Comparison of ENCODE assay signal across 8 mouse cellular contexts in genomic region chr11:95857716-95858527, GRCm38 (mm10). TPM values are rescaled to one million over a fixed set of nuclear protein-coding genes. Genes with fewer than 3 reads are reported as not detected.
DNase-seq lines count a peak whose midpoint lies in the region; ATAC-seq and TF ChIP-seq lines count a peak whose summit lies in the region.

No protein-coding gene starts in this region.

- no peak for TF ChIP-seq CTCF in intestine, postnatal 0 days (IDR thresholded peaks at IDR 0.05; ENCODE audit: low read depth)
- no peak for TF ChIP-seq CTCF in olfactory bulb, adult 2 months (IDR thresholded peaks at IDR 0.05; ENCODE audit: insufficient read depth, low read depth, low read length)

- H3K27ac ChIP-seq in intestine, postnatal 0 days (ENCODE audit: low read depth, low read length) = peak overlapping the region; percentile 90; the same call in 1 of the 2 replicates
- peak overlapping the region; percentile 87 for H3K27ac ChIP-seq in olfactory bulb, adult 2 months (ENCODE audit: insufficient read depth, low read depth, low read length)

- WGBS in intestine, postnatal 0 days = 21% methylated on average over 21 of the region's 21 CpGs
- 17% methylated on average over 21 of the region's 21 CpGs for WGBS in olfactory bulb, adult 2 months

- no peaks in the 10 kb centered on the region for H3K9me3 ChIP-seq in intestine, postnatal 0 days (ENCODE audit: control insufficient read depth)

- H3K4me1 ChIP-seq in intestine, postnatal 0 days (replicated peaks; ENCODE audit: control insufficient read depth, insufficient read depth, low read length) = no peaks in the 10 kb centered on the region
- H3K4me1 ChIP-seq in olfactory bulb, adult 2 months (ENCODE audit: control insufficient read depth, insufficient read depth, low read length) = no peaks in the 10 kb centered on the region

- H3K36me3 ChIP-seq in intestine, postnatal 0 days (ENCODE audit: control insufficient read depth, insufficient read depth) = no peaks in the 10 kb centered on the region

- peak; percentile 39 for DNase-seq in embryo, embryonic 11 days
- no peak for DNase-seq in embryo, embryonic 10.5 days (ENCODE audit: low spot score)
- DNase-seq in right cerebral cortex, adult 18-20 months = peak; percentile 51
- DNase-seq in right cerebral cortex, postnatal 4 days = no peak
- DNase-seq in embryo, embryonic 9.5 days (ENCODE audit: extremely low spot score) = no peak
- no peak for DNase-seq in spleen, postnatal 36 days (ENCODE audit: low spot score in 2 of 2)

- no peaks in the 10 kb centered on the region for H3K27me3 ChIP-seq in intestine, postnatal 0 days (replicated peaks; ENCODE audit: control insufficient read depth, insufficient read depth, low read length)

- H3K4me2 ChIP-seq in intestine, postnatal 0 days (replicated peaks; ENCODE audit: low read depth) = peak overlapping the region; percentile 75

- H3K9ac ChIP-seq in intestine, postnatal 0 days (ENCODE audit: low read depth, low read length) = peak overlapping the region; percentile 56

- no peak for TF ChIP-seq POLR2A in olfactory bulb, adult 2 months (IDR thresholded peaks at IDR 0.05; ENCODE audit: insufficient read depth, low read depth, low read length)

- H3K4me3 ChIP-seq in intestine, postnatal 0 days (ENCODE audit: low read depth, low read length) = peak overlapping the region; percentile 64
- H3K4me3 ChIP-seq in olfactory bulb, adult 2 months (ENCODE audit: insufficient read depth, low read depth, low read length) = peak overlapping the region; percentile 79

- ATAC-seq in intestine, postnatal 0 days = no peak

RNA-seq across cellular contexts. Expression of gene Abi3, which starts 15.6 kb away (rescaled TPM):
- 7.5 and 8.1 TPM in 2 replicates for polyA plus RNA-seq in intestine, postnatal 0 days (2015; fragmentation: Nextera tagmentation; extraction: Ambion mirVana)
- polyA plus RNA-seq in olfactory bulb, adult 2 months (2012; ENCODE audit: insufficient read depth, insufficient read length, low replicate concordance, missing spikeins) = not detected in 2 replicates

RNA-seq across cellular contexts. Expression of gene Gngt2, which starts 20.9 kb away (rescaled TPM):
- polyA plus RNA-seq in intestine, postnatal 0 days (2015; fragmentation: Nextera tagmentation; extraction: Ambion mirVana) = 19.9 and 23.2 TPM in 2 replicates
- polyA plus RNA-seq in olfactory bulb, adult 2 months (2012; ENCODE audit: insufficient read depth, insufficient read length, low replicate concordance, missing spikeins) = not detected in 2 replicates

RNA-seq across cellular contexts. Expression of gene Phospho1, which starts 33.6 kb away (rescaled TPM):
- 2.6 and 2.9 TPM in 2 replicates for polyA plus RNA-seq in intestine, postnatal 0 days (2015; fragmentation: Nextera tagmentation; extraction: Ambion mirVana)
- polyA plus RNA-seq in olfactory bulb, adult 2 months (2012; ENCODE audit: insufficient read depth, insufficient read length, low replicate concordance, missing spikeins) = not detected in 2 replicates

RNA-seq across cellular contexts. Expression of gene B4galnt2, which starts 56.8 kb away (rescaled TPM):
- 18.2 and 21.1 TPM in 2 replicates for polyA plus RNA-seq in intestine, postnatal 0 days (2015; fragmentation: Nextera tagmentation; extraction: Ambion mirVana)
- polyA plus RNA-seq in olfactory bulb, adult 2 months (2012; ENCODE audit: insufficient read depth, insufficient read length, low replicate concordance, missing spikeins) = not detected in 2 replicates

Comparison
In these comparisons a context has a peak if more than half of its experiments do, and no peak if none do; other contexts are left out.
1. DNase-seq: peak in embryo, embryonic 11 days (single experiment) and right cerebral cortex, adult 18-20 months (single experiment); none in embryo, embryonic 10.5 days (single experiment), right cerebral cortex, postnatal 4 days (single experiment), embryo, embryonic 9.5 days (single experiment) and spleen, postnatal 36 days (0 of 2).
2. RNA of gene Gngt2, which starts 20.9 kb away (polyA plus RNA-seq): 19.9 to 23.2 TPM in intestine, postnatal 0 days; not detected in olfactory bulb, adult 2 months; every median in the first group is over 10 times any median in the second.